Mouse (Mus musculus) spleen, adult 2 months (tissue): ENCODE results near the gene Krt83.

ENCODE experiments used
- CTCF ChIP-seq: fragments of 200-500 bp; IDR thresholded peaks from 2 replicates; pipeline ENCODE4 v1.5.1; 2011; ENCODE audit warnings: mild to moderate bottlenecking, inconsistent platforms; ENCODE audit not compliant: insufficient read depth, insufficient read length, insufficient replicate concordance; ENCODE audit errors: extremely low read depth
- POLR2A ChIP-seq: fragments of 200-500 bp; IDR thresholded peaks from 2 replicates; pipeline ENCODE4 v1.6.1; 2011; ENCODE audit warnings: low read depth, low read length, inconsistent platforms

GRCm38 (mm10) chr15:101495266-101495665 is 4.0 kb upstream of the Krt83 start:
- TF ChIP-seq CTCF = no peak
- no peak for TF ChIP-seq POLR2A
